Mouse (Mus musculus) forebrain, embryonic 14.5 days (tissue): ENCODE measurements around the gene Olfr18. TPM values are rescaled to one million over a fixed set of nuclear protein-coding genes. Genes with fewer than 3 reads are reported as not detected.

Source experiments
- ATAC-seq: fragments of 200-750 bp; cut with Nextera tagmentation; 2 replicates; pipeline ENCODE4 v1.8.0; 2017; ENCODE audit warnings: mild to moderate bottlenecking, moderate library complexity
- DNase-seq: peaks from one replicate; pipeline ENCODE4 v3.0.0-alpha.2; 2015; ENCODE audit warnings: low spot score
- H3K27ac ChIP-seq: fragments of 300-500 bp; sonication (generic); 2 replicates; pipeline ENCODE4 v1.5.1; 2014; ENCODE audit warnings: low read depth, mild to moderate bottlenecking, control low read depth, low read length, moderate library complexity
- H3K27me3 ChIP-seq: fragments of 300-500 bp; sonication (generic); replicated peaks from 2 replicates; pipeline ENCODE4 v1.6.1; 2014; ENCODE audit warnings: low read length, control low read depth, mixed read lengths; ENCODE audit not compliant: control insufficient read depth, insufficient read depth
- H3K36me3 ChIP-seq: fragments of 300-500 bp; sonication (generic); 2 replicates; pipeline ENCODE4 v1.6.1; 2014; ENCODE audit warnings: low read length, control low read depth; ENCODE audit not compliant: control insufficient read depth, insufficient read depth
- H3K4me1 ChIP-seq: fragments of 300-500 bp; sonication (generic); 2 replicates; pipeline ENCODE4 v1.6.1; 2014; ENCODE audit warnings: antibody characterized with exemption, low read length, control low read depth; ENCODE audit not compliant: control insufficient read depth, insufficient read depth
- H3K4me2 ChIP-seq: fragments of 300-500 bp; sonication (generic); 2 replicates; pipeline ENCODE4 v1.6.1; 2014; ENCODE audit warnings: mild to moderate bottlenecking, control low read depth, low read length
- H3K4me3 ChIP-seq: fragments of 300-500 bp; sonication (generic); 2 replicates; pipeline ENCODE4 v1.5.1; 2014; ENCODE audit warnings: low read depth, low read length, control low read depth
- H3K9ac ChIP-seq: fragments of 300-500 bp; sonication (generic); 2 replicates; pipeline ENCODE4 v1.6.1; 2014; ENCODE audit warnings: mild to moderate bottlenecking, low read length, control low read depth, moderate library complexity
- H3K9me3 ChIP-seq: fragments of 300-500 bp; sonication (generic); replicated peaks from 2 replicates; pipeline ENCODE4 v1.6.1; 2016; ENCODE audit warnings: low read length, control low read depth, mixed read lengths; ENCODE audit not compliant: control insufficient read depth
- WGBS: fragments of 180-500 bp; shearing (Covaris S2); extraction: QIAGEN DNeasy Blood & Tissue Kit; methylation state at CpG from one replicate; pipeline ENCODE4 v1.1.7; 2014; 5-methylcytosine and 5-hydroxymethylcytosine counted together
- polyA plus RNA-seq: library from polyadenylated mRNA; unstranded; fragments of >200 nt; fragmentation: Nextera tagmentation; extraction: Ambion mirVana; gene quantifications from 2 replicates; pipeline ENCODE4 v1.2.1, GENCODE M21; 2014

Olfr18 gene
- polyA plus RNA-seq, 1 experiment from 2014 or later = not detected

DNA sequence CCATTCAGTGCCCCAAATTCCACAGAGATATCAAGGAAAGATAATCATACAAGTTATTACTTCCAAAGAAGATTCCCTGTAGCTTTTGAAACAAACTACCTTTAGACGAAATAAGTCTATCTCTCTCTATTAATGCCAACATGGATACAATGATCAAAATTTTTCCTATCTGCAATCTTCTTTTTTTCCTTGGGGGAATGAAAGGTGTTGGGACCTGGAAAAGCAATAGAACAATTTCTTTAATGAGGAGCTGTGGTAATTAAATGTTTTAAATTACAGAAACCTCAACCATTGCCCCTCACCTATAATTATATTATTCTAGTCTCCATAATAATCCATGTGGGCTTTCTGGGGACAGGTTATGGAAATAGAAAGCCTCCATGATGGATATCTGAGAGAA is 53.8 kb downstream of the Olfr18 start, which contains the start of gene Olfr39:
Gene Olfr39 (plus strand): TSS at position 301 of the 400 bp plus-strand sequence.
- Histone ChIP-seq H3K9ac (no peak within 1 kb of the TSS), H3K4me2 (no peak within 1 kb of the TSS), H3K27me3 (no peaks in the 10 kb centered on the region), H3K27ac (no peak within 1 kb of the TSS), H3K36me3 (no peaks in the 10 kb centered on the region), H3K4me1 (no peaks in the 10 kb centered on the region), H3K4me3 (no peak within 1 kb of the TSS), H3K9me3 (no peaks in the 10 kb centered on the region)
- 81% methylated on average over 1 of the region's 1 CpGs for WGBS
- ATAC-seq = no peak
- DNase-seq = no peak

Other genes with a start within 250 kb of the Olfr18 start
- not detected in 2 replicates for gene Olfr868, start 237.5 kb downstream of the Olfr18 start, polyA plus RNA-seq
- gene Olfr869, start 207.1 kb downstream of the Olfr18 start, polyA plus RNA-seq = not detected in 2 replicates
- not detected in 2 replicates for gene Olfr870, start 162.0 kb downstream of the Olfr18 start, polyA plus RNA-seq
- gene Olfr871, start 123.9 kb downstream of the Olfr18 start, polyA plus RNA-seq = not detected in 2 replicates
- gene Olfr872, start 99.0 kb downstream of the Olfr18 start, polyA plus RNA-seq = not detected in 2 replicates
- gene Olfr39, start 53.7 kb downstream of the Olfr18 start, polyA plus RNA-seq = not detected in 2 replicates
- gene Olfr873, start 37.6 kb downstream of the Olfr18 start, polyA plus RNA-seq = not detected in 2 replicates
- 53.9 and 58.6 TPM in 2 replicates for gene Zfp560, start 49.1 kb upstream of the Olfr18 start, polyA plus RNA-seq
- gene Zfp26, start 124.1 kb upstream of the Olfr18 start, polyA plus RNA-seq = 26.5 and 32.4 TPM in 2 replicates
- gene Zfp426, start 156.7 kb upstream of the Olfr18 start, polyA plus RNA-seq = 40.5 and 41.6 TPM in 2 replicates
- gene Zfp266, start 185.3 kb upstream of the Olfr18 start, polyA plus RNA-seq = 101 and 120 TPM in 2 replicates
- 34.4 and 45.5 TPM in 2 replicates for gene Zfp846, start 245.2 kb upstream of the Olfr18 start, polyA plus RNA-seq